Mouse (Mus musculus) heart, embryonic 10.5 days (tissue): Measurements from ENCODE around the gene Rgs9. TPM values are rescaled to one million over a fixed set of nuclear protein-coding genes. Genes with fewer than 3 reads are reported as not detected.
A peak's percentile ranks its signal among the peaks of the same experiment; 100 is the strongest.

ENCODE experiments used
- DNase-seq: peaks from one replicate; pipeline ENCODE4 v3.0.0-alpha.2; 2017; ENCODE audit warnings: low spot score
- H3K27ac ChIP-seq: fragments of 300-500 bp; sonication (generic); 2 replicates; pipeline ENCODE4 v1.5.1; 2016; ENCODE audit warnings: mild to moderate bottlenecking
- H3K27me3 ChIP-seq: fragments of 300-500 bp; sonication (generic); 2 replicates; pipeline ENCODE4 v1.6.1; 2016; ENCODE audit warnings: mild to moderate bottlenecking; ENCODE audit not compliant: poor library complexity, insufficient read depth, severe bottlenecking
- H3K36me3 ChIP-seq: fragments of 300-500 bp; sonication (generic); 2 replicates; pipeline ENCODE4 v1.6.1; 2016; ENCODE audit warnings: mild to moderate bottlenecking, moderate library complexity
- H3K4me1 ChIP-seq: fragments of 300-500 bp; sonication (generic); 2 replicates; pipeline ENCODE4 v1.6.1; 2016; ENCODE audit warnings: mild to moderate bottlenecking
- H3K4me3 ChIP-seq: fragments of 300-500 bp; sonication (generic); 2 replicates; pipeline ENCODE4 v1.5.1; 2016; ENCODE audit warnings: mild to moderate bottlenecking, moderate library complexity
- H3K9me3 ChIP-seq: fragments of 300-500 bp; sonication (generic); 2 replicates; pipeline ENCODE4 v1.6.1; 2016; ENCODE audit warnings: mild to moderate bottlenecking, moderate library complexity
- WGBS: fragments of 180-500 bp; shearing (Covaris S2); methylation state at CpG from one replicate; pipeline ENCODE4 v1.1.7; 2016; 5-methylcytosine and 5-hydroxymethylcytosine counted together
- polyA plus RNA-seq: library from polyadenylated mRNA; unstranded; fragments of >200 nt; fragmentation: Nextera tagmentation; extraction: Ambion mirVana; gene quantifications from 2 replicates; pipeline ENCODE4 v1.2.1, GENCODE M21; 2016

The Rgs9 gene
- polyA plus RNA-seq, 1 experiment from 2014 or later: 1.0 TPM

- Histone ChIP-seq H3K4me1 (peaks cover 4% of the 10 kb centered on the region; the same call in 1 of the 2 replicates), H3K27me3 (peaks cover 16% of the 10 kb centered on the region), H3K36me3 (no peaks in the 10 kb centered on the region), H3K4me3 (no peak overlapping the region), H3K27ac (no peak overlapping the region), H3K9me3 (no peaks in the 10 kb centered on the region)
- DNase-seq: no peak
- 53% methylated on average over 12 of the region's 12 CpGs for WGBS
Measured at GRCm38 (mm10) chr11:109217827-109218536, 79.9 kb downstream of the Rgs9 start.

GRCm38 (mm10) chr11:109210772-109211171, 87.2 kb downstream of the Rgs9 start:
- Histone ChIP-seq H3K9me3 (no peaks in the 10 kb centered on the region), H3K27me3 (0 out of 2 replicates have a peak, but pooled peaks cover 3% of the 10 kb centered on the region), H3K36me3 (no peaks in the 10 kb centered on the region), H3K4me1 (peaks cover 22% of the 10 kb centered on the region), H3K4me3 (no peak overlapping the region), H3K27ac (no peak overlapping the region)
- 48% methylated on average over 11 of the region's 11 CpGs for WGBS
- no peak for DNase-seq

- DNase-seq: no peak
- 66% methylated on average over 7 of the region's 7 CpGs for WGBS
- no peak overlapping the region for H3K4me3 ChIP-seq
- H3K4me1 ChIP-seq: peaks cover 22% of the 10 kb centered on the region
- no peaks in the 10 kb centered on the region for H3K36me3 ChIP-seq
- 0 out of 2 replicates have a peak, but pooled peaks cover 3% of the 10 kb centered on the region for H3K27me3 ChIP-seq
- H3K9me3 ChIP-seq: no peaks in the 10 kb centered on the region
- no peak overlapping the region for H3K27ac ChIP-seq
Measured at GRCm38 (mm10) chr11:109210341-109210740, 87.6 kb downstream of the Rgs9 start.

- no peaks in the 10 kb centered on the region for H3K36me3 ChIP-seq
- peak overlapping the region; percentile 25; the same call in 1 of the 2 replicates for H3K27ac ChIP-seq
- WGBS: 22% methylated on average over 13 of the region's 13 CpGs
- no peaks in the 10 kb centered on the region for H3K9me3 ChIP-seq
- peaks cover 22% of the 10 kb centered on the region for H3K4me1 ChIP-seq
- H3K4me3 ChIP-seq: 0 out of 2 replicates have a peak overlapping the region, but pooled peaks have one; percentile 19
- peaks cover 3% of the 10 kb centered on the region; the same call in 1 of the 2 replicates for H3K27me3 ChIP-seq
- peak; percentile 79 for DNase-seq
Measured at GRCm38 (mm10) chr11:109206732-109207131, 91.2 kb downstream of the Rgs9 start.

- Histone ChIP-seq H3K4me1 (peaks cover 21% of the 10 kb centered on the region), H3K27ac (no peak overlapping the region), H3K36me3 (no peaks in the 10 kb centered on the region), H3K4me3 (no peak overlapping the region), H3K27me3 (peaks cover 3% of the 10 kb centered on the region; the same call in 1 of the 2 replicates), H3K9me3 (no peaks in the 10 kb centered on the region)
- WGBS: 89% methylated on average over 1 of the region's 1 CpGs
- DNase-seq: no peak
Measured at GRCm38 (mm10) chr11:109206028-109206427, 91.9 kb downstream of the Rgs9 start.

GRCm38 (mm10) chr11:109199612-109200293, 98.2 kb downstream of the Rgs9 start:
- WGBS: 46% methylated on average over 8 of the region's 8 CpGs
- no peaks in the 10 kb centered on the region for H3K36me3 ChIP-seq
- H3K4me3 ChIP-seq: no peak overlapping the region
- H3K9me3 ChIP-seq: no peaks in the 10 kb centered on the region
- H3K27ac ChIP-seq: no peak overlapping the region
- H3K4me1 ChIP-seq: 0 out of 2 replicates have a peak, but pooled peaks cover 4% of the 10 kb centered on the region
- peaks cover 4% of the 10 kb centered on the region; the same call in 1 of the 2 replicates for H3K27me3 ChIP-seq
- no peak for DNase-seq

DNA sequence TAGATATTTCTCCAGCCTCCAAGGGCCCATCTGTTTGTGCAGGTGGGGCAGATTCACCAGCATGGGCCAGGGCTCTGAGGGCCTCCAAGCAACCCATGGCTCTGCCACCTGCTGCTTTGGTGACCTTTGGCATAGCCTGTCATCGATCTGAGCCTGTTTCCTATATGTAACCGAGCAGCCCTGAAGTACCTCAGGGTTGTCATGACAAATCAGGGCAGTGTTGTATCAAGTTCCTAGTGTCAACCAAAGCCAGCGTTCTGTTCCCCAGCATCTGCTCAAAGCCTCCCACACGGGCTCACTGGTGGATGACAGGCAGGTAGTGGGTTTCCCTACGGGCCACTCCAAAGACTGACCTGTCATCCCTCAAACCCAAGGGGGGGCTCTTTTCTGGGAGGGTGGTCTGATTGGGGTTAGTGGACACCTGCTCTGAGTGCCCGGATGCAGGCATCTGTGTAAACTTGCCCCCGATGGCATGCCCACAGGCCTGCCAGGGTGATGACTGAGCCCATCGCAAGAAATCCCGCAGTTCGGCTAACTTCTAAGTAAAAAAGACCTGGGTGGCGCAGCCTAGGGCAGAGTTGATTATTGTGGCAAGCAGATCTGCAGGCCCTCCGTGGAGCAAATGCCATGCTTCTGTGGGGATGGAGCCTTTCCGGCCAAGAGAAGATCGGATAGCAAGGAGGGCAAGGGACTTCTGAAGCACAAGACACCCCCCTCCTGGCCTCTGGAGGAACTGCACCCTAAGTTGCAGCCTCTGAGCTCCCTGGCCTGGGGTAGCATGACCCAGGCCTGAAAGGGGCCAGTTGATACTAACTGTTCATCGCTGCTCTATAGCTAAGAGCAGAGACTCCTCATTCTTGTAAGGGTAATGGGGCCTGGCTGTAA, 105.0 kb downstream of the Rgs9 start:
- Histone ChIP-seq H3K27ac (no peak overlapping the region), H3K36me3 (no peaks in the 10 kb centered on the region), H3K27me3 (no peaks in the 10 kb centered on the region), H3K4me1 (0 out of 2 replicates have a peak, but pooled peaks cover 2% of the 10 kb centered on the region), H3K9me3 (no peaks in the 10 kb centered on the region), H3K4me3 (no peak overlapping the region)
- WGBS: 47% methylated on average over 15 of the region's 15 CpGs
- DNase-seq: peak; percentile 86

- 84% methylated on average over 5 of the region's 5 CpGs for WGBS
- no peak overlapping the region for H3K4me3 ChIP-seq
Measured at GRCm38 (mm10) chr11:109188235-109188634, 109.7 kb downstream of the Rgs9 start.

DNA sequence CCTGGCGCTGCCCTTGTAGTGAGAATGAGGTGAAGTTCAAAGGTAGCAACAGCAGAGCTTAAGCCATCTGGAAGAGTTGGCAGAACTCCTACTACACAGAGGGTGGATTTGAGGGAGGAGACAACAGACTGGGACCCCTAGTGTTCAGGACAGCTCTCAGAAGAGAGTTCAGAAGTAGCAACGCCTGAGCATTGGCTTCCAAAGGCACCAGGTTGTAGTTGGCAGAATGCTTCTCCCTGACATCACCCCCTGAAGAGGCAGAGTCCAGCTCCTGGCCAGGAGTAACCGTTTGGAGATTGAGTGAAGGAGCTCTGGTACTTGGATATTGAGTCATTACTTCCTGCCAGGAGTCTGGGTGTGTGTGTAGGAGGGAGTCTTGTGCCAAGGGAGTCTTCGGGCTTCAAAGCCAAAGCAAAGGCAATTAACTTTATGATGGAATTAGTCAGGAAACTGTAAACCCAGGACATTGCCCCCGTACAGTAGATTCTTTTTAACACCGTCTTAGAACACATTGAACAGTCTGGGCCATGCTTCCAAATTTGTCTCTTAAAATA, 110.2 kb downstream of the Rgs9 start:
- H3K4me1 ChIP-seq: 0 out of 2 replicates have a peak, but pooled peaks cover 3% of the 10 kb centered on the region
- no peak overlapping the region for H3K27ac ChIP-seq
- no peak for DNase-seq
- WGBS: 82% methylated on average over 6 of the region's 6 CpGs
- no peaks in the 10 kb centered on the region for H3K9me3 ChIP-seq
- H3K27me3 ChIP-seq: no peaks in the 10 kb centered on the region
- no peak overlapping the region for H3K4me3 ChIP-seq
- H3K36me3 ChIP-seq: no peaks in the 10 kb centered on the region

More at GRCm38 (mm10) chr11:109188235-109188634, 109.7 kb downstream of the Rgs9 start:
- no peaks in the 10 kb centered on the region for H3K27me3 ChIP-seq
- no peaks in the 10 kb centered on the region for H3K36me3 ChIP-seq
- H3K9me3 ChIP-seq: no peaks in the 10 kb centered on the region
- H3K4me1 ChIP-seq: 0 out of 2 replicates have a peak, but pooled peaks cover 5% of the 10 kb centered on the region
- no peak for DNase-seq
- H3K27ac ChIP-seq: no peak overlapping the region

GRCm38 (mm10) chr11:109181118-109181517, 116.8 kb downstream of the Rgs9 start:
- DNase-seq: no peak
- 0 out of 2 replicates have a peak, but pooled peaks cover 8% of the 10 kb centered on the region for H3K27me3 ChIP-seq
- H3K4me1 ChIP-seq: peaks cover 18% of the 10 kb centered on the region
- WGBS: 75% methylated on average over 7 of the region's 7 CpGs
- H3K27ac ChIP-seq: no peak overlapping the region
- H3K9me3 ChIP-seq: no peaks in the 10 kb centered on the region
- no peaks in the 10 kb centered on the region for H3K36me3 ChIP-seq
- H3K4me3 ChIP-seq: no peak overlapping the region

DNA sequence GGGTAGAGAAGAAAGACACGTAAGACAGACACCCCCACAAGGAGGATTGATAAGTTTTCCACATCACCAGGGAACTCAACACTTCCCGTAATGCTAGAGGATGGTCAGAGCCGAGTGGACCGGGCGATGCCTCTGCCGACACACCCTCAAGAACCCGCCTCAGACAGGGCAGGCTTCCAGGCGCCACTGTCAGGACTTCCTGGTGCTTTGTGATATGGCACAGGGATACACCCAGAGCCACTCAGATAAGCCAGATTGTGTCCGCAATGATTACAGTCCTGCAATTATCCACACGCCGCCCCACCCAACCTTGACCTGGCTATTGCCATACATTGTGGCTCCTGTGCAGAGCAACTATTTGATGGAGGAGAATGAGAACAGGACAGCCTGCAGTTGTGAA, 117.6 kb downstream of the Rgs9 start:
- DNase-seq: no peak
- no peaks in the 10 kb centered on the region for H3K36me3 ChIP-seq
- no peaks in the 10 kb centered on the region for H3K9me3 ChIP-seq
- H3K27ac ChIP-seq: no peak overlapping the region
- WGBS: 46% methylated on average over 11 of the region's 11 CpGs
- H3K4me3 ChIP-seq: no peak overlapping the region
- H3K27me3 ChIP-seq: 0 out of 2 replicates have a peak, but pooled peaks cover 8% of the 10 kb centered on the region
- H3K4me1 ChIP-seq: peaks cover 18% of the 10 kb centered on the region
